Mouse (Mus musculus) embryo, embryonic 11 days (tissue): Measurements from ENCODE around the gene Gm36245.
"Not testable (repeated sequence)": the region's sequence is repeated elsewhere in the genome, so short reads cannot be mapped to it uniquely, and the experiment has no call there.

Experiments
- DNase-seq: peaks from one replicate; pipeline ENCODE4 v3.0.0-alpha.2; 2015

Gm36245 gene

DNA sequence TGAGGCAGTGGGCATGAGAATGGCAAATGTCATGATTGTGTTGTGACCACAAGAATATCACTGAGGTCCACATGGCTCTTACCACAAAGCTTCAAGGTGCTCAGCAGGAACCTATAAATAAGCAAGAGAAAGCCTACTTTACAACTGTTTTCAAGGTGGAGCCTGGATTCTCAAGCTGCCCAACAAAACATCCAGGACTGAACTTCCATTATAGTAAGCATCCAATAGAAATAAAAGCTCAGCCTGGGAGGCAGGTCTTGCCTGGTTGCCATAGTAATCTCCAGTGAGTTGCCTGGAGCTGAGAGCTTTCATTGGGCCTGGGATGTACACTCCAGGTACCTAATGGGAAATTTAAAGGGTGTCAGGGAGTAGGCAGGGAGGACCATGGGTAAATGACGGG lies at the start of gene Gm36245:
Gm36245 (plus strand) TSS at position 301 of the 400 bp plus-strand sequence.
- no peak for DNase-seq

DNA sequence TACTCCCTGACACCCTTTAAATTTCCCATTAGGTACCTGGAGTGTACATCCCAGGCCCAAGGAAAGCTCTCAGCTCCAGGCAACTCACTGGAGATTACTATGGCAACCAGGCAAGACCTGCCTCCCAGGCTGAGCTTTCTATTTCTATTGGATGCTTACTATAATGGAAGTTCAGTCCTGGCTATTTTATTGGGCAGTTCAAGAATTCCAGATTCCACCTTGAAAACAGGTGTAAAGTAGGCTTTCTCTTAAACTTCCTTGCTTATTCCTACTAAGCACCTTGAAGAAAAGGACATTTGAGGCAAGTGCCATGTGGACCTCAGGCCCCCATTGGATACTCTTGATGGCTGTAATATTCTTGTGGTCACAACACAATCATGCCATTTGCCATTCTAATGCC lies 37.3 kb upstream of the Gm36245 start, which contains the start of gene 1700025B11Rik:
1700025B11Rik (minus strand) TSS at position 101 of the 400 bp plus-strand sequence.
- no peak for DNase-seq

DNA sequence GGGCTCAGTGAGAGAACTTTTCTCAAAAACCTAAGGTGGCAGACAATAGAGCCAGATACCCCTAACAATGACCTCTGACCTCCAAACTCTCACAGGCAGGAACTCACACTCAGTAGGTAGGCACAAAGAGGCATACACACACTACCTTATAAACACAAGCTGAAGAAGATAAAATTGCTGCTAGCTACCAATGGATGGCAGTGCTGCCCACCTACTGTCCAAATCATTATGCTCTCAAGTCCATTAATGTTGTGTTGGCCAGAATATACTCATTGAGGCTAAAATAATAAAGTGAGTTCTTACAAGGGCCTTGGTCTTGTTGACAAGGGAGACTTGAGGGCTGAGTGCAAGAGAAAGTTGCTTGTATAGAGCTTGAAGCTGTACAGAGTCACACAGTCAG lies 35.8 kb upstream of the Gm36245 start:
- DNase-seq, result no peak

DNA sequence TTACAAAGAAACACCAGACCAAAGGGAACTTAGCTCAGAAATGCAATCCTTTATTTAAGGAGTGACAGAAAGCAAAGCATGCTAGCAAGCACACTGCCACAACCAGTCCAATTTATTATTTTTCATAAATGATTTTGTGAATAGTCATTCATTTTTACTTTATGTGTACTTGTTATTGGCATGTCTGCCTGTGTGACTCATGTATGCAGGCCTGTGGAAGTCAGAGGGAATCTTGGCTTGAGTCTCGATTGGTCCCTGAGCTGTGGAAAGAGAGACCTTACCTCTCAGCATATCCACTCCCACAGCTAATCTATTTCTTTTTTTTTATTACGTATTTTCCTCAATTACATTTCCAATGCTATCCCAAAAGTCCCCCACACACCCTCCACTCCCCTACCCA lies 20.3 kb upstream of the Gm36245 start:
- no peak for DNase-seq

DNA sequence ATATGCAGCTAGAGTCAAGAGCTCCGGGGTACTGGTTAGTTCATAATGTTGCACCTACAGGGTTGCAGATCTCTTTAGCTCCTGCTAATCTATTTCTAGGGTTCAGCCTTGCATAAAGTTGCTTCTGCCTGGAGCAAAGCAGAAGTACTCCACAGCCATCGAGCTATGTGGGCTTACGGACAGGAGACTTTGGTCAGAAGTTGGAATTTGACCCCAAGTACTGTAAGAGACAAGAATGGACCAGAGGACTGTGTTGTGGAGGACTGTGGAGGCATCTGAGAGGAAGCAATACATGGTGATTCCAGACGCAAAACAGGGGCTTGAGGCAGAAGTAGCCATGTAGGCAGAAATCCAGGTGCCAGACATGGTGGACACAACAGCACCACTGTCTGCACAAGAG lies 19.7 kb upstream of the Gm36245 start:
- no peak for DNase-seq

DNA sequence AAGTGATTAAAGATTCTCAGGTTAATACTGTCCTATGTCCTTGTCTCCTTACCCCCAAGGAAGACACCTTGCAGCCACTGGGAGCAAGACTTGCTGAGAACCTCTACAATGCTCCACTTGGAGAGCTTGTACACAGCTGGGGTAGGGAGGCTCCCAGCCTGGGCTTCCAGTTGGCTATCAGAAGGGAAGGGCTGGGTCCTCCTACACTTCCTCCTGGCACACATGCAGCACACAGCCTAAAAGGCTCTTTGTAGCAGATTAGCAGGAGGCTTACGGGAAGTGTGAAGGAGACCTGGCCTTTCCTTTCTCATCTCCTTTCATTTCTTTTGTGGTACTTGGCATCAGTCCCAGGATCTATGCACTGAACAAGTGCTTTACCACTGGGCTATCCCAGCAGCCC lies 17.4 kb upstream of the Gm36245 start:
- DNase-seq, result no peak

DNA sequence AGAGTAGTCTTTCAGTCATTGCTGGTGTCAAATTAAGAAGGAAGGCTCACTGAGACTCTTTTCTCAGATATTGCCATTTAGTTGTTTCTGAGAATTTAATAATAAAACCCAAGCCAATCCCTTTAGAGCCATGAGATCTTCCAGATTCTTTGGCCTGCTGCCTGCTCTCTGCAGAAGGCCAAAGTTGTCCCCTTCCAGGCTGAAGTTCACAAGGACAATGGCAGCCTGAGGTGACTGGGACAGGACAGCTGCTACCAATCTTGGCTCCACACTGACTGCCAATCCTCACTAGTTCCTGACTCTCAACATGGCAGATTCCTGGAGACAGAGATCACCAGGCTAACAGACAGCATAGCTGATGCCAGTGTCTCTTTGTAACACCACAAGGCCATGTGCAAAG lies 12.0 kb upstream of the Gm36245 start:
- DNase-seq, result no peak

DNA sequence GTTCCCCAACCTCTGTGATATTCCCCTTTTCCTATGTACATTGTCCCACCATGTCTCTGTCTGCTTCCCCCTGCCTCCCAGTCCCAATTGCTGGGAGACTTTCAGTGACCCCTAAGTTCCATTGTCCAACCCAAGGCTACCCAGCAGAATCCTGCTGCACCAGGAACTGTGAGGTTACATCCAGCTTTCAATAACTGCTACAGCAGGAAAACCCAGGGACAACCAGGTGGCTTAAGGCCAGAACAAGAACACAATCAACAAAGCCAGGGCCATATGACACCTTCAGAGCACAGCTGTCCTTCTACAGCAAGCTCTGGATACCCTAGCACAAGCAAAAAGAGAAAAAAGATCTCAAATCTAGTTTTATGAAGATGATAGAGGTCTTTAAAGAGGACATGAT lies 10.1 kb upstream of the Gm36245 start:
- DNase-seq, result no peak

DNA sequence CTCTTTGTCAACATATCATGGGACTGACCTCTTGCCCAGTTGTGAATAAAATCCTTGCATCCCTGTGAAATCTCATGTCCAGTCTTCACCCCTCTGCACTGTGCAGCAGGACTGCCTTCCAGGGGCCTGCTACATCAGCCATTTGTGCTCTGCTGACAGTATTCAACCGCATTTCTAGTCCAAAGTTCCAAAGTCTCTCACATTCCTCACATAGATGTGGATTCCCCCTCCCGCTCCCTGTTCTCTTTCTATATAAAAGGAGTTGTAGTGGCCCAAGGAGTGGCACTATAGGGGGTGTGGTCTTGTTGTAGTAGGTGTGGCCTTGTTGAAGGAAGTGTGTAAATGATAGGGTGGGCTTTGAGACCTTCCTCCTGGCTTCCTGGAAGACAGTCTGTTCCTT lies 8.2 kb upstream of the Gm36245 start:
- DNase-seq, result no peak

DNA sequence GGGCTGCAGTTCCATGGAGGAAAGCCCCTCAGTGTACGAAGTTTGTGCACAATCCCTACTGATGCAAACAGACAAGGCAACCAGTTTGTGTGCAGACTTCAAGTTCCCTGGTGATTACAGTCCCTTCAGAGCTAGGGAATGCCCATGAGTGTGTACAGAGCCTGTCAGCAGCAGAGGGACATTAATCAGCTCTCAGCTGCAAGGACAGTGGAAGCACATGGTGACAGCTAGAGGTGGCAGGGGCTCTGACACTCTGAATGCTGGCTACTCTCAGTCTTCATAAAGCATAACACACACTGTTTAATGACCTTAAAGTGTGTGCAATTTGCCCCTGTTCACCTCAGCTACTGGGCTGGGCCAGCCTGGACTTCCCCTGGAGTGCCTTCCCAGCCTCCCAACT lies 5.5 kb upstream of the Gm36245 start:
- DNase-seq, result no peak

DNA sequence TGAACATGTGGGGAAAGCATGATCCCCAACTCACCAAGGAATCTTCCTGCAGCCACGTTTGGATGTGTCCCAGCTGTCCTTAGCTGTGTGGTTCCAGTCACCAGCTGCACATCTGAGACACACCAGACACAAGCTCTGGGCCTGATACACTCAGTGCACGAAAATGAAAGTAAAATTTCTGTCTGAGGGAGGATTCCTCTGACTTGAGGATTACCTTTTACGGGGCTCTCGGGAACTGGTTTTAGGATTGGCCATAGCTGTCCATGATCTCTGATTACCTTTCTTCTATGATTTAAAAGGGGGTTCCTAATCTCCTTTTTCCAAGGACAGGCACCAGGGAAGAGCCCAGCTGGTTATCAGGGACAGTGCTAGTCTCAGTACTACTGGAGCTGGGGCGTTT lies 3.1 kb upstream of the Gm36245 start, which contains the start of gene Apol10b:
Apol10b (minus strand) TSS at position 165 of the 400 bp plus-strand sequence.
- no peak for DNase-seq

DNA sequence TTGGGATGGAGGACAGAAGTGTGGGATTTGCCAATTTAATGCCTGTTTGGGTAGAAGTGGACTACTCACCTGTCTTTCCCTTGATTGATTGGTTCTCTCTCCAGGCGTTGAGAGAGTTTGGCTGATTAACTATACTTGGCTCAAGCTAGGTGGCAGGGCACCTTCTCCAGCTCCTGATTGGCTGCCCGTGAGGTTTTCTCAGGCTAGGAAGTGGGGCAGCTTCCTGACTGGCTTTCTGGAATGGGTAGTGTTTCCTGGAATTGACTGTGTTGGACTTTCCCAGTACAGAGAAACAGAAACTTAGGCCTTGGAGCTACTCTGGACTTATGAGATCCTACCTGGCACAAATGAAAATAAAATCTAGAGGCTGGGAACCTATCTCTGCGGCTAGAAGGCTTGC lies 629 bp upstream of the Gm36245 start:
- DNase-seq, result no peak

DNA sequence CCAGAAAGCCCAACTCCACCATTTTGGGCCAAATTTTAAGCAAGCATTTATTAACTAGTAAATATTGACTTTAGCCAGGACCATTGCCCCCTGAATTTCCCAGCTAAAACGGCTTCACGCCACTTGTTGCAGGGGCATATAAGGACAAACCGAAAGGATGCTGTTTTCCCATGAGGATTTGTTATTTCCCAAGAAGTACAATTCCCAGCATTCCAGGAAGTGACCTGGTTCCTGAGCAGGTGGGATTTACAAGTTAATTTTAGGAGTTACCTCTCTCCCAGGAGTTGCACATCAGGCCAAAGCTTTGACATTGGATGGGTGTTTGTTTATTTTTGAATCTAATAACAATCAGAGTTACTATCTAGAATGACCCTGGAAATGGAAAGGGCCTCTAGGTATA lies 7.0 kb downstream of the Gm36245 start:
- no peak for DNase-seq

DNA sequence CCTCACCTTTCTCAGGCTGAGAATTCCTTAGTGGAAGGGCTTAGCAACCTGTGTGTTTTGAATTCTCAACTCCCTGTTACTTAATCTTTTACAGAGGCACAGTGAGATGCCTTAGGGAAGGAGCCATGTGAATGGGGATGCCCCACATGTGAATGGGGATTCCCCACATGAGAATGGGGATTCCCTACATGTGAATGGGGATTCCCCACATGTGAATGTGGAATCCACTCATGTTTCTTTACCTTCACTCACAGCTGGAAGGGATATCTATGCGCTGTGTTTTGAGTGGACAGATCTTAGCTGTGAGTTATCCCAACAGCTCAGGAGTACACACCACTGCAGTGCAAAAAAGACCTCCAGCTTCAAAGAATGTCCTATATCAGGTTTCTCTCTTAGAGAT lies 25.7 kb downstream of the Gm36245 start:
- DNase-seq, result no peak

DNA sequence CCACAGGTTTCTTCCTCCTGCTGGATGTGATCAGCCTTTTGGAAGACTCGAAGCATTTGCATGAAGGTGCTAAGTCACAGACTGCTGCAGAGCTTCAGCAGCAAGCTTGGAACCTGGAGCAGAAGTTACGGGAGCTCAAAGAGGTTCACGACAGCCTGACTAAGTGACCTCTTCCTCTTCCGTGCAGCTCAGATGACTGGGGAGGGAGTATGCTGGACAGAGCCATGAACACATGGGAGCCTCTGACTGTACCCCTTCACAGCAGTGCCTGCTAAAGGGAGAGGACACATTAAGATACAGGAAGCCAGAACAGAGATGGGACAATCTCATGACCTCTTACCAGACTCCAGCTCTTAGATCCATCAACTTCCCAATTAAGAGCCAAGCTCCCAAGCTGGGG lies 27.4 kb downstream of the Gm36245 start:
- not testable (repeated sequence) for DNase-seq

DNA sequence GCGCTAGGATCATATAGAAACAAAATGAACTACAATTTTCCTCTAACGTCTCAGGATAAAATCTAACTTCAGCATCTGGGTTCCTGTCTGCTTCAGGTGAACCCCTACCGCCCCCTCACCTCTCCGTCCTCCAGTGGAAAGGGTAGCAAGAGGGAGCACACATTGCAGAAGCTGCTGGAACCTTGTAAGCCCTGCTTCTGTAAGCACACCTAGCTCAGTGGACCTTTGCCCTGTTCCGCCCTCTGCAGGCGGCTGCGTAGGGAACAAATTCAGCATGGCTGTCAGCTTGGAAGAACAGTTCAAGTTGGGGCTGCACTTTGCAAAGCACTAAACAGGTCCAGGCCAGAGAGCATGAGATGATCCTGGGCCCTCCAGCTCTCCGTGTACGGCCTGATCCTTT lies 29.6 kb downstream of the Gm36245 start:
- peak; percentile 4 for DNase-seq

DNA sequence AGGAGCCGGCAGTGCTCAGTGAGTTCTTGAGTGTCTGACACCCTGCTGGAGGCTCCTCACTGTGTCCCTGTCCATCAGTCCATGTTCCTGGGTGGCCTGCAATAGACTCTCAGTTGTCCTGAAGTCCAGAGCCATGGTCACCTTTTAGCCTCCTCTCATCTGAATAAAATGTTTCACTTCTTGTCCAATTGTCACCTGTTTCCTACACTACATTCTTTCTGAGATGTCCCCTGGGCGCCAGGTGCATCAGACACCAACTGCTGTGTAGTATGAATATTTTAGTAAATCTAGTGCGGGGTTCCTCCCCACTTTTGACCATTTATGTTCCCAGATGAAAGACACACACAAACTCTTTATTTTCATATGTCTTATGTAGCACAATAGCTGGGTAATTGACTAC lies 30.8 kb downstream of the Gm36245 start:
- DNase-seq, result not testable (repeated sequence)

DNA sequence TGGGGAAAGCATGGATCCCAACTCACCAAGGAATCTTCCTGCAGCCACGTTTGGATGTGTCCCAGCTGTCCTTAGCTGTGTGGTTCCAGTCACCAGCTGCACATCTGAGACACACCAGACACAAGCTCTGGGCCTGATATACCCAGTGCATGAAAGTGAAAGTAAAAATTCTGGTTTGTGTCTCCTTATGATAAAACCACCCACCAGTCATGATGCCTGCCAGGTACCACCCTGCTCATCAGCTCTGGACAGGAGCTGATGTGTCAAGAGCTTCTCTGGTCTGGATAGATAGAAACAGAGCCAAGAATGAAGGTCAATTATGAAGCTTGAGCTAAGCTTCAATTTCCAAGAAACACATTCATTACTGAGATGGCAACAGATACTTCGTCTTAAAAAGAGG lies 44.1 kb downstream of the Gm36245 start, which contains the start of gene Apol11b:
Apol11b (minus strand) TSS at position 111 of the 400 bp plus-strand sequence.
- DNase-seq, result not testable (repeated sequence)

DNA sequence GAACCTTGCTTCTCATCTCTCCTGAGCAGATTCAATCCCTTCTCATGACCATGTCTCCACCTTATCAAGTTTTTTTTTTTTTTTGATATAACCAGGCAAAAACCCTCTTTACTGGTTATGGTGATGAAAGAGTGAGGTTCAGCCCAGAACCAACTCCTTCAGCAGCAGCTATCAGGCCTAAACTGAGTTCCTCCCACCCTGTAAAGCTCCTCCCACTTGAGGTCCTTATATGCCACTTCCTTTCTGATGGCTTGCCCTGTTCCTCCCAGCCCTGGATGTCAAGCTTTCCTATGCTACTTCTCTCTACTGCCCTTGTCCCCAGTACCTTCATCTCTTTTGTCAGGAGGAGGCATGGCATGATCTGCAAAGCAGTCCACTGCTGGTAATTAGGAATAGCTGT lies 52.1 kb downstream of the Gm36245 start:
- not testable (repeated sequence) for DNase-seq
